Mouse (Mus musculus): ENCODE results near the gene Slc6a20b.
A peak's percentile ranks its signal among the peaks of the same experiment; 100 is the strongest.
"Not testable (repeated sequence)": the region's sequence is repeated elsewhere in the genome, so short reads cannot be mapped to it uniquely, and the experiment has no call there.

Slc6a20b gene

GRCm38 (mm10) chr9:123632281-123632680 is at the start of gene Slc6a20b:
Slc6a20b (minus strand) TSS chr9:123632565.
- DNase-seq (ENCODE audit: low spot score in 2 of 2): no peak

- no peak for DNase-seq (ENCODE audit: low spot score in 2 of 2)
Measured at GRCm38 (mm10) chr9:123679198-123679597, 46.8 kb upstream of the Slc6a20b start.

- no peak for DNase-seq (ENCODE audit: low spot score in 2 of 2)
Measured at GRCm38 (mm10) chr9:123678327-123679105, 46.2 kb upstream of the Slc6a20b start, which contains the start of the genes Ccr9 and Slc6a20a. Ccr9 (plus strand) TSS chr9:123678439. Slc6a20a (minus strand) TSS chr9:123678885.

- peak; percentile 27 to 56 for DNase-seq (ENCODE audit: low spot score in 2 of 2)
Measured at GRCm38 (mm10) chr9:123665645-123666044, 33.3 kb upstream of the Slc6a20b start.

- DNase-seq (ENCODE audit: low spot score in 2 of 2): not testable (repeated sequence)
Measured at GRCm38 (mm10) chr9:123659986-123660676, 27.8 kb upstream of the Slc6a20b start.

GRCm38 (mm10) chr9:123658981-123659380 is 26.6 kb upstream of the Slc6a20b start:
- no peak for DNase-seq (ENCODE audit: low spot score in 2 of 2)

GRCm38 (mm10) chr9:123657457-123657856 is 25.1 kb upstream of the Slc6a20b start:
- DNase-seq (ENCODE audit: low spot score in 2 of 2): peak in 1 of 2 experiments; percentile 21

- DNase-seq (ENCODE audit: low spot score in 2 of 2): no peak
Measured at GRCm38 (mm10) chr9:123651369-123651768, 19.0 kb upstream of the Slc6a20b start.

GRCm38 (mm10) chr9:123649785-123650511 is 17.6 kb upstream of the Slc6a20b start:
- DNase-seq (ENCODE audit: low spot score in 2 of 2): no peak

DNA sequence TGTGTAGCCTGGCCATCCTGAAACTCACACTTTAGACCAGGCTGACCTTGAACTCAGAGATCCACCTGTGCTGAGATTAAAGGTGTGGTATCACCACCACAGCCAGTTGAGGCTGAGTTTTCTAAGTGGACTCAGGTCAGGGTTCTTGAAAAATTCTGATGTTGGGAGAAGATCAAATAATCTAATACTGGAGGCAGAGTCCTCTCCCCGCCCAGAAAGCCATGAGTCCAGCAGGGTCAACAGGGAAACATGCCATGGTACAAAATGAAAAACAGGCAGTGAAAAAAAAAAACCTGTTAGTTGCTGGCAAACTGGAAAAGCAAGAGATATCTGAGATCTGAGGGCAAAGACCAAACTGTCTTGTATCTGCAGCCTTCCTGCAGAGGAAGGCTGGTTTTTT is 7.7 kb upstream of the Slc6a20b start:
- no peak for DNase-seq (ENCODE audit: low spot score in 2 of 2)

- no peak for DNase-seq (ENCODE audit: low spot score in 2 of 2)
Measured at GRCm38 (mm10) chr9:123638668-123639089, 6.3 kb upstream of the Slc6a20b start.

DNA sequence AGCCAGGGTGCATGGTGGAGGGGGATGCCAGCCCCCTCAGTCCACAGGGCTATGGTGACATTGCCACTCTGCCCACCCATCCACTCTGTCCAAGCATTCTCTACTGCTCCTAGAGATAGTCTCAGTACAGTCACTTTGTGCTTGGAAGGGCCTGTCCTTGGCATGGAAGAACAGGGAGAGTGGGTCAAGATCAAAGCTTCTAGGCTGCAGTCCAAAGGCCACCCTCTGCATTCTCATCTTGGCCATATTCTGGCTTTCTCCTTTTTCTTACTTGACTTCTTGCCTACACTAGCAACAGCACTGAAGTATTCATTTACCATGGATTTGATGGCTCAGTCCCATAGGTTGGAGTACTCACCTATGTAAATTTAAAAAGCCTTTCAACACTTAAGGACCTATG is 5.9 kb upstream of the Slc6a20b start:
- DNase-seq (ENCODE audit: low spot score in 2 of 2): no peak

DNA sequence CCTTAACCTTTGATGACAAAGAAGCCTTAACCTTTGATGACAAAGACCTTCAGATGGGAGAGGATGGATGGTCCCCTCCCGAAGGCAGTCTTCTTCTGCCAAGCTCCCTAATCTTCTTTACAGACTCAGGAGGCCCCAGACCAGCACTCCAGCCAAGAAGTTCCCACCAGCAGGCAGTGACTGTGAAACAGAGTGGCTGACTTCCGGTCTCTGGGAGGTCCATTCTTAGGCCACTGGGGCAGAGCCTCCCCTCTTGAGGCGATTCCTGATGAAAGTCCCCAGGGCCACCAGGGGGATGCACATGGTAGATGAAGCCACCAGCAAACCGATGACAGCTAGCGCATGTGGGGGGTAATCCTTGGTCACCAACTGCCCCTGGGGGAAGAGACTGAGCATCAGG is 4.4 kb upstream of the Slc6a20b start:
- no peak for DNase-seq (ENCODE audit: low spot score in 2 of 2)

DNA sequence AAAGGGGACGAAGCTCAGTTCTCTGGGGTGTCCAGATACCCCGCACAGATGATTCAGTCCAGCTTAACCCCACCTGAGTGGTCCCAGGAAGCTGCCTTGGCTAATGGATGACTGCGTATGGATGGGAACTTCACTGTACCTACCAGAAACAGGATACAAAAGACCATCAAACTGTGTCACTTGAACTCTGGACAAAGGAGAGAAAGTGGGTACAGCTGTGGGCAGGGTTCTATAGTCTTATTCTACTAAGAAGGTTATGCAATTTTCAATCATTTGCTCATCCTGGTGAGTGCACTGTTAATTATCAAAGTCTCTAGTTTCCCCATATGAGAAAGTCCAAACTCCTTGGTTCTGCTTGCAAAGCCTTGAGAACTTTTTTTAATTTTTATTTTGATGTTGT is 628 bp upstream of the Slc6a20b start:
- no peak for DNase-seq (ENCODE audit: low spot score in 2 of 2)

DNA sequence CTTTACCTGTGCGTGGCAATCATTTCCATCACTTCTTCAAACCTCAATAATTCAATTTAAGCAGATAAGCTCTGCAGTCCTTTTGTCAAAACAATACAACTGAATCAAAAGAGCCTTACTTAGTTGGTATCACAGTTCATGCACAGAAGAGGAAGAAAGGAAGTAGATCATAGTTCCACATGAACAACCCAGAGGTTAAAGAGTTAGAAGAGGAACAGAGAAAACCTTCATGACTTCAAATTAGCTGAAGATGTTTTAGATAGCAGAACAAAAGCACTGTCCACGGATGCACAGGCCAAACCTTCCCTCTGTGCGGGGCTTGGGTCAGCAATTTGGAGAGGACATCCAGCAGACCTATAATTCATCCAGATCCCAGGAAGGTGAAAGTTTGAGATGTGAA is 699 bp downstream of the Slc6a20b start:
- no peak for DNase-seq (ENCODE audit: low spot score in 2 of 2)

- no peak for DNase-seq (ENCODE audit: low spot score in 2 of 2)
Measured at GRCm38 (mm10) chr9:123625821-123626220, 6.5 kb downstream of the Slc6a20b start.

GRCm38 (mm10) chr9:123624741-123625140 is 7.6 kb downstream of the Slc6a20b start:
- DNase-seq (ENCODE audit: low spot score in 2 of 2): no peak

- DNase-seq (ENCODE audit: low spot score in 2 of 2): no peak
Measured at GRCm38 (mm10) chr9:123620311-123621098, 11.9 kb downstream of the Slc6a20b start.

GRCm38 (mm10) chr9:123601529-123601928 is 30.8 kb downstream of the Slc6a20b start:
- DNase-seq (ENCODE audit: low spot score in 2 of 2): no peak

DNA sequence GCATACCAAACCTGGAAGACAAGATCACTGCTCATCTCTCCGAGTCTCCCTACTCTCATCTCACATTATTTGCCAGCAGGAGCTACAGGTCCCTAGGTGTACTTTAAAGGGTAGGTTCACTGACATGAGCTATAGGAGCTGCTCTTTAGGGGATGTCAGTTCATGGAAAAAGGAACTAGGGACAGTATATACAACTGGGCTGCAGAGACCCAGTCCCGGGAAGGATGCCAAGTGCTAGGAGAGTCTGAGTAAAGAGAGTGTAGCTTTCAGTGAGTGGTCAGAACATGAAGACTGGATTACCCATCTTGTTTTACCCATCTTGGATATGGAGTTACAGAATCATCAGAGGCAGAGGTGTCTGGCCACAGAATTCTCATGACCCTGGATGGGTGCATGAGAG is 35.0 kb downstream of the Slc6a20b start:
- no peak for DNase-seq (ENCODE audit: low spot score in 2 of 2)

- no peak for DNase-seq (ENCODE audit: low spot score in 2 of 2)
Measured at GRCm38 (mm10) chr9:123596910-123597309, 35.5 kb downstream of the Slc6a20b start.
